Mouse (Mus musculus) cerebellum, postnatal 4 days (tissue): ENCODE data around the gene Ltk.

ENCODE experiments used
- DNase-seq, 2 experiments: peaks; one replicate each; pipeline ENCODE4 v3.0.0; 2022; ENCODE audit warnings: low spot score in 2 of 2, mixed read lengths in 1 of 2

The Ltk gene

DNA sequence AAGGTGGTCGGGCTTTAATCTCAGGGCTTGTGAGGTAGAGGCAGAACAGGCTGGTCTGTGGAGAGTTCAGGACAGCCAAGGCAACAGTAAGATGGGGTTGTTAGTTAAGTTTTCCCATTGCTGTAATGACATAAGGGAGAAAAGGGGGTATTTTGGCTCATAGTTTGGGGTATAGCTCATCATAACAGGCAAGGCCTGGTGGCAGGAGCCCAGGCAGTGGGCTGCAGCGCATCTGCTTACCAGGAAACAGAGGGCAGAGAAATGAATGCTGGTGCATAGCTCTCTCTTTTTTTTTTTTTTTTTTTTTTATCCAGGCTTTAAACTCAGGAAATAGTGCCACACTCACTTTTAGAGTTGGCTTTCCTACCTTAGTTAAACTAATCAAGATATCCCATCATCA lies 57.1 kb downstream of the Ltk start:
- DNase-seq = no peak
